Mouse (Mus musculus) bone marrow, adult 2 months (tissue): ENCODE results near the gene 0610010F05Rik. TPM values are rescaled to one million over a fixed set of nuclear protein-coding genes. Genes with fewer than 3 reads are reported as not detected.
"Not testable (repeated sequence)": the region's sequence is repeated elsewhere in the genome, so short reads cannot be mapped to it uniquely, and the experiment has no call there.

ENCODE experiments used
- H3K27ac ChIP-seq: fragments of 200-500 bp; 2 replicates; pipeline ENCODE4 v1.5.1; 2012; ENCODE audit warnings: low read depth, mild to moderate bottlenecking, control low read depth, inconsistent platforms, low read length; ENCODE audit not compliant: control insufficient read depth, poor library complexity, insufficient read depth
- H3K4me1 ChIP-seq: fragments of 200-500 bp; 2 replicates; pipeline ENCODE4 v1.6.1; 2011; ENCODE audit warnings: low read length; ENCODE audit not compliant: control insufficient read depth, insufficient read depth
- H3K4me3 ChIP-seq: fragments of 200-500 bp; replicated peaks from 2 replicates; pipeline ENCODE3; 2011; ENCODE audit warnings: mild to moderate bottlenecking, low read depth, low read length, control low read depth; ENCODE audit not compliant: control insufficient read depth
- CTCF ChIP-seq: fragments of 200-500 bp; IDR thresholded peaks from 2 replicates; pipeline ENCODE4 v1.5.1; 2011; ENCODE audit warnings: low read length, control low read depth; ENCODE audit not compliant: control insufficient read depth, insufficient read depth
- POLR2A ChIP-seq: fragments of 200-500 bp; IDR thresholded peaks from 2 replicates; pipeline ENCODE4 v1.6.1; 2011; ENCODE audit warnings: low read depth, mild to moderate bottlenecking, control low read depth, low read length, borderline replicate concordance; ENCODE audit not compliant: control insufficient read depth
- WGBS: fragments of 180-500 bp; shearing (Covaris S2); methylation state at CpG from one replicate; pipeline ENCODE4 v1.1.7; 2018; 5-methylcytosine and 5-hydroxymethylcytosine counted together
- polyA plus RNA-seq: library from polyadenylated mRNA; stranded (reverse); fragments of >200 nt; gene quantifications from 2 replicates; pipeline ENCODE4 v1.2.4, GENCODE M21; 2011; ENCODE audit warnings: low replicate concordance; ENCODE audit not compliant: missing spikeins, insufficient read depth, insufficient read length

The 0610010F05Rik gene
- polyA plus RNA-seq, 1 experiment = 4.4 TPM

DNA sequence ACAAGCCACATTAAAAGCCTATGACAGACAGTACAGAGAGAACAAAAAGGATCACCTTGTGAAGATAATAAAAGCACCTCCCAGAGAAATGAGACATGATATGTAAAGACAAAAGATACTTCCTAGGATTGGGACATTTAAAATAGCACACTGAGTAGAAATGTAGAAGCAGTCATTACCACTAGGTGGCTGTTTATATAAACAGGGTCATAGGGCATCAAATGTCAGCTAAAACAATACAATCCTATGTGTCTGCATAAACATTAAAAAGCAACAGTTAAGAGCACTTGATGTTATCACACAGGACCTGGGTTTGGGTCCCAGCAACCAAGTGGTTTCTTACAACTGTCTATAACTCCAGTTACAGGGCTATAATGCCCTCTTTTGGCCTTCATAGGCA, 2.8 kb downstream of the 0610010F05Rik start:
- no peak for TF ChIP-seq CTCF
- no peak for TF ChIP-seq POLR2A
- no peak overlapping the region for H3K4me3 ChIP-seq
- H3K4me1 ChIP-seq = peaks cover 2% of the 10 kb centered on the region
- H3K27ac ChIP-seq = no peak overlapping the region

DNA sequence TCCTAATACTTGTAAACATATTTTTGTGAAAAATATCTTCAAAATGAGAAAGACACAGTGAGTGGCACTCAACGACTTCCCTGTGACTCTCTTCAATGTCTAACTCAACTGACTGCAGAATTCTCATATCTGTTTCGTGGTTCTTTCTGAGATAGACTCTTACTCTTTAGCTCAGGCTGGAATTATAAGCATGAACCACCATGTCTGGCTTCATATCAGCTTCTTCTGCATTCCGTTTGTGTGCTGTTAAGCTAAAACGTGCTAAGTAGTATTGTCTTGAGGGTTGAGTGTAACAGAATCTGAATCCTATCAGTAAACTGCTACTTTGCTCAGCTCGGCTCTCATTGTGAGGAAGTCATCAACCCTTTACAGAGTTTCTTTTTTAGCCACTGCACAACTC, 14.4 kb downstream of the 0610010F05Rik start:
- H3K4me1 ChIP-seq = no peaks in the 10 kb centered on the region
- no peak for TF ChIP-seq POLR2A
- TF ChIP-seq CTCF = no peak
- 66% methylated on average over 5 of the region's 5 CpGs for WGBS
- no peak overlapping the region for H3K4me3 ChIP-seq
- no peak overlapping the region for H3K27ac ChIP-seq

DNA sequence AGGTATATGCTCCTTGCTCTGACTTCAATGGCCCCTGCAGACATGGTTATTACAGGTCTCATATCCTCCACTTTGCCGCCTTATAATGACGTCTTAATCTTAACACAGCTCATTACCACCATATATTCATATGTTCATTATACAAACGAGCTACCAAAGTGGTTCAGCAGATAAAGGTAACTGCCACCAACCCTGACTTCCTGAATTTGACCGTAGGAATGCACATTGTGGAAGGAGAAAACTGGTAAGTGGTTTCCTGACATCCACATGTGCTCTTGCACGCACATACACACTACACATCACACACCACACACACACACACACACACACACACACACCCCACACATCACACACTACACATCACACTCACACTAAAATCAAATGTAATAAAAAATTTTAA, 18.9 kb downstream of the 0610010F05Rik start:
- H3K4me1 ChIP-seq = no peaks in the 10 kb centered on the region
- 22% methylated on average over 5 of the region's 5 CpGs for whole genome bisulfite sequencing
- no peak overlapping the region for H3K27ac ChIP-seq
- TF ChIP-seq CTCF (no peak), POLR2A (no peak)
- H3K4me3 ChIP-seq = no peak overlapping the region

DNA sequence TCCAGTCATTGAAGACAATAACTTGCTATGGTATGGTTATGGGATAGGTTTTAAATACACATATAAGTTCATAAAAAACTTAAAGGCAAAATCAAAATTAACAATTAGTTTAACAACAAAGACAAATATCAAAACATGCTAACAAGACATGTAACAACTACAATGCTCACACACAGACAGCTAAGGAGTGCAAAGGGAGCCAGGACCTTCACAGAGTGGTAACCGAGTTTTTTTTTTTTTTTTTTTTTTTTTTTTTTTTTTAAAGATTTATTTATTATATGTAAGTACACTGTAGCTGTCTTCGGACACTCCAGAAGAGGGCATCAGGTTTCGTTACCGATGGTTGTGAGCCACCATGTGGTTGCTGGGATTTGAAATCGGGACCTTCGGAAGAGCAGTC, 26.1 kb downstream of the 0610010F05Rik start:
- WGBS = 91% methylated on average over 6 of the region's 6 CpGs
- H3K4me1 ChIP-seq, H3K4me3 ChIP-seq, H3K27ac ChIP-seq: not testable (repeated sequence)

DNA sequence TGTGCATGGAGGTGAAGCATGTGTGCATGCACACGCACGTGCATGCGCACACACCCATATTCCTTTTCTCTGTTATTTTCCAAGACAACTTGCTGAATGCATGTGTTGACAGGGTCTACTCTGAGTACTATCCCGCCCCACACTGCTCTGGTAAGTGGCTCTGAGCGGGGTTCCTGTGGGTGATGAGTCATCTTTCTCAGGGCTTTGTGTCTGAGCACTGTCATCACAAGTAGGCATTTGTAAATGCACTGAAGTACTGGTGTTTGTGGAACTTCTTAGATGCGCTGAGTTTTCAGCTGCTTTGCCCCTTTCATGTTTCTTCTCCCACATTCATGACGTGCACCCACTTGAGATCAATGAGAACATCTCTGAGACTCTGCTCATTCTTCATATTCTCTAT, 63.3 kb downstream of the 0610010F05Rik start:
- TF ChIP-seq CTCF (no peak), POLR2A (no peak)
- Histone ChIP-seq H3K4me1 (no peaks in the 10 kb centered on the region), H3K27ac (no peak overlapping the region), H3K4me3 (no peak overlapping the region)
- WGBS = 62% methylated on average over 7 of the region's 7 CpGs

DNA sequence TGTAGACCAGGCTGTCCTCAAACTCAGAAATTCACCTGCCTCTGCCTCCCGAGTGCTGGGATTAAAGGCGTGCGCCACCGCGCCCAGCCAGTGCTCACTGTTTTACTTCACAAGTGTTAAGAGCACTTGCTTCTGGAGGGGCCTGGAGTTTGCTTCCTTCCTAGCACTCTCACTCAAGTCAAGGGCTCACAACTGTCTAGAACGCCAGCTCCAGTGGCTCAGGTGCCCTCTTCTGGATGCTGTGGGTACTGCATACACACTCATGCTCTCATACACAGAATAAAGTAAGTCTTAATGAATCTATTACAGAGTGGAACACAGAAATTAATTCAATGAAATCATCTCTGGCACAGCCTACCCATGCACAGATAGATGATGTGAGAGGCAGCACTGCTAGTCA, 67.7 kb downstream of the 0610010F05Rik start:
- H3K4me3 ChIP-seq = no peak overlapping the region
- H3K4me1 ChIP-seq = no peaks in the 10 kb centered on the region
- TF ChIP-seq CTCF (peak; percentile 84), POLR2A (no peak)
- 66% methylated on average over 6 of the region's 6 CpGs for WGBS
- H3K27ac ChIP-seq = no peak overlapping the region

DNA sequence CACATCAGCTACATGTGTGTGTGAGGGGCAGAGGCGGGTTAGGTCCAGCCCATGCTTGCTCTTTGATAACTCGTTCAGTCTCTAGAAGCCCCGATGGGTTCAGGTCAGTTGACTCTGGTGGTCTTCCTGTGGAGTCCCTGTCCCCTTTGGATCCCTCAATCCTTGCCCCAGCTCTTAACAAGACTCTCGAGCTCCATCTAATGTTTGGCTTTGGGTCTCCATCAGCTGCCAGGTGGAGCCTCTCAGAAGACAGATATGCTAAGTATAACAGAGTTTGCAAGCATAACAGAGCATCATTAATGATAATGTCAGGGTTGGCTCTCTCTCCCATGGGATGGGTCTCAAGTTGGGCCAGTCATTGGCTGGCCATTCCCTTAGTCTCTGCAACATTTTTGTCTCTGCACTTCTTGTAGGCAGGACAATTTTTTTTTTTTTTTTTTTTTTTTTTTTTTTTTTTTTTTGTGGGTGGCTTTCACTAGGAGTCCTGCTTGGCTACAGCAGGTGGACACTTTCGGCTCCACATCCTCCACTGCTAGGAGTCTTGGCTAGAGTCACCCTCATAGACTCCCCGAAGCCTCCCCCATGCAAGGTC, 76.3 kb downstream of the 0610010F05Rik start:
- no peaks in the 10 kb centered on the region for H3K4me1 ChIP-seq
- no peak for TF ChIP-seq POLR2A
- no peak for TF ChIP-seq CTCF
- H3K4me3 ChIP-seq = no peak overlapping the region
- no peak overlapping the region for H3K27ac ChIP-seq
- 72% methylated on average over 6 of the region's 6 CpGs for WGBS

DNA sequence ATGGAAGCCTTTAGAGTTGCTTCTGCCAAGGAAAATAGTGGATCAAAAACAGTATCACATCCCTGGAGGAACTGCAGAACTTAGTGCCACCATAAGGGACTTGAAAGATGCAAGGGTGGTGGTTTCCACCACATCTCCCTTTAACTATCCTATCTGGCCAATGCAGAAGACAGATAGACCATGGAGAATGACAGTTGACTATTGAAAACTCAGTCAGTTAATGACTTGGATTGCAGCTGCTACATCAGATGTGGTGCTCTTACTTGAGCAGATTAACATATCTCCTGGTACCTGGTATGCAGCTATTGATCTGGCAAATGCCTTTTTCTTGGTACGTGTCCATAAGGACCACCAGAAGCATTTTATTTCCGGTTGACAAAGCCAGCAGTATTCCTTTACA, 96.0 kb downstream of the 0610010F05Rik start:
- Histone ChIP-seq H3K27ac (no peak overlapping the region), H3K4me3 (no peak overlapping the region), H3K4me1 (no peaks in the 10 kb centered on the region; the same call in 1 of the 2 replicates)
- TF ChIP-seq POLR2A (no peak), CTCF (no peak)
- 79% methylated on average over 2 of the region's 2 CpGs for WGBS

DNA sequence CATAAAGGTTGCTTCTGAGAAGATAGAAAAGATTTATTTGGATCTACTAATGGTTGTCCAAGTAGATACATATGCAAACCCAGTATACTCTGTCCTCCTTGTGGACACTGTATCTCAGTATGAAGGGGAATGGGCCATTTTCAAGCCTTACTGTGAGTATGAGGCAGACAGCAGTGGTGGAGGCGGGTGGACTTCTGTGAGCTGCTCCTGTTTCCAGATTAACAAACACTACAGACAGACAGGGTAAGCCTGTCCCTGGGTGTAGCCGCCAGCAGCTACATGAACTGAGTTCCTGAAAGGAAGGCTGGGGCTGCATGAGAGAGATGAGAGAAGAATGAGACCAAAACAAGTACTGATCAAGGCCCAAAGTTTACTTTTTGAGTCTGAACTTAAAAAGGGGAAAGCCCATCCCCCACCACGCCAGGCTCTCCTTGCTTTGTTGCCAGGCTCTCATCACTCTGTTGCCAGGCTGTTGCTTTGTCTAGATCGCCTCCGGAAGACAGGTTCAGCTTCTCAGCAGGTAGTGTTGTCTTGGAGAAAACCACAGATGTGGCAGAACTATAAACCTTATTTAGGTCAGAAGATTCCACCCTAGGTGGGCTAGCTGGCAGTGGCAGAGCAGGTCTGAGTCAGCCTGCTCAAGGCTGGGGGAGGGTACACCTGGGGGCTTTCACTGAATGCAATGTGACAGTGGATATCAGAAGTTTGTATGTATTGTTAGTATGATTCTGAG, 112.8 kb downstream of the 0610010F05Rik start, which contains the start of gene 1700093K21Rik:
Gene 1700093K21Rik, minus strand, starts transcription at position 683 of the 733 bp plus-strand sequence.
- no peaks in the 10 kb centered on the region for H3K4me1 ChIP-seq
- H3K27ac ChIP-seq = no peak within 1 kb of the TSS
- H3K4me3 ChIP-seq = no peak within 1 kb of the TSS
- WGBS = 77% methylated on average over 5 of the region's 5 CpGs
- TF ChIP-seq CTCF (no peak), POLR2A (no peak)
